Mouse (Mus musculus) heart, postnatal 10 days (tissue): ENCODE measurements around the gene Il33. TPM values are rescaled to one million over a fixed set of nuclear protein-coding genes. Genes with fewer than 3 reads are reported as not detected.

Source experiments
- DNase-seq, 2 experiments: peaks; one replicate each; pipeline ENCODE4 v3.0.0; 2021
- intact Hi-C: fragments of 180-260 bp; cut with DNase I; formaldehyde crosslinking; loops from one replicate; pipeline ENCODE4 v1.15.1; 2025
- total RNA-seq, 2 experiments: library from RNA; stranded (reverse); gene quantifications; 2 replicates each; pipeline ENCODE4 v1.2.3; 2021

Il33 gene
- total RNA-seq: 1 to 10 TPM; 2.5 to 5.2 TPM

- peak; percentile 71 to 77 for DNase-seq
- intact Hi-C loops: no loop called here
These were observed at the start of gene Il33 for GRCm38 (mm10) chr19:29924638-29925258. Gene Il33, plus strand, starts transcription at chr19:29925114.

GRCm38 (mm10) chr19:29877422-29878291 is 47.3 kb upstream of the Il33 start:
- intact Hi-C loops: no loop called here
- DNase-seq: no peak

DNA sequence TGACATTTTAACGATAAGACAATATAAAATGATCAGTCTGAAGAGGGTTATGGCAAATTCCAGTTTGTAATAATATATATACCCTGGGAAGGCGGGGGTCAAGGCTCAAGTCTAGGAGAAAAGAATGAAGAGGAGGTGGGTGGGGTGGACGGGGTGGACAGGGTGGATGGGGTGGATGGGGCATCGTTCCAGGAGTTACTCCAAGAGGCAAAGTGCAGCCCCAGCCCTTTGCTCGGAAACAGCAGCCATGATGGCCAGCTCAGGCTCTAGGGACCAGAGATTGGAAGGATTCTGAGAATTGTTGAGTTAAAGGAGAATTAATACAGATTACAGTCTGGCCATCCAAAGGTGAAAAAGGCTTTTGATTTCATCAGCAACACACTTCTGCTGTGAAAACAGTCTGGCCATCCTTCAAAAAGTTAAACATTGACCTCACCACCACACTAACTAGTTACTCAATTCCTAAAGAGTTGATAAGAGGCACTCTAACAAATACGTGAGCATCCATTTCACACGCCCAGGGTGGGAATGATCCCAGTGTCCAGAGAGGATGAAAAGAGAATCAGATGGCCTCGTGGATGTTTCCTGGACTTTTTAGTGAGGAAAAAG is 45.9 kb upstream of the Il33 start:
- no peak for DNase-seq

GRCm38 (mm10) chr19:29880918-29881317 is 44.0 kb upstream of the Il33 start:
- intact Hi-C loops: no loop called here
- DNase-seq: no peak

More for the DNA sequence above, 45.9 kb upstream of the Il33 start:
- intact Hi-C loops: no loop called here

- intact Hi-C loops: no loop called here
These were observed 42.2 kb upstream of the Il33 start for GRCm38 (mm10) chr19:29882696-29883095.

DNA sequence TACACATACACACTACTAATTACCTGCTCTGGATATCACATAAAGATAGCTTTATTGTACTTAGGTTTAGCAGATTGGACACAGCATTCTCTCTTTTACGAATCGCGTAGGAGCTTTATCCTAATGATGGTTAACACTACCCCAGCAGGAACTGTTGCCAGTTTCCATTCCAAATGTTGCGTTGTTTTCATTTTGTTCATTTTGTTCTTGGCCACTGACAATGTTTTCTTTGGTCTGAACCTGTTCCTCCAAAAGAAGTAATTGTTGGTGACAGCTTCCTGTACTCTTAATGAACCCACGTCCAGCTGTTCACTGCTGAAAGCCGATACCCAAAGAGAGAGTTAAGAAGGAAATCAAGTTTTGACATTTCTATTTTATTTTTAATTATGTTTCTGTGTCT is 39.4 kb upstream of the Il33 start:
- intact Hi-C loops: no loop called here
- peak; percentile 24 to 41 for DNase-seq

More at GRCm38 (mm10) chr19:29882696-29883095, 42.2 kb upstream of the Il33 start:
- DNase-seq: no peak

DNA sequence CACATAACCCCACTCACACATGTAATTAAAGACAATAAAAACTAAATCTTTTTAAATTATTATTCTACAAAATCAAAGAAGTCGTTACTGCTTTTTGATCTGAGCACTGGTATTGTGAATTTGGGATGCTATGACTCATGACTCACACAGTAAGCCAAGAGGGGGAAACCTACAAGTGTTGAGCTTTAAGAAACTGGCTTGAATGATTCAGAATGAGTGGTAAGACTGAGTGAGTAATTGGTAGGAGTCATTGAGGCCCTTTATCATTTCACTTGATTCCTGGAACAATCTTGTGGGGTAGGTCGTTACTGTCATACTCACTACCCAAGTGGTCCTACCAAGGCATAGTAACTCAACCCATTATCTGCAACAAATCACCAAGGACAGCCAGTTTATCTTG is 37.4 kb upstream of the Il33 start:
- intact Hi-C loops: no loop called here
- DNase-seq: no peak

DNA sequence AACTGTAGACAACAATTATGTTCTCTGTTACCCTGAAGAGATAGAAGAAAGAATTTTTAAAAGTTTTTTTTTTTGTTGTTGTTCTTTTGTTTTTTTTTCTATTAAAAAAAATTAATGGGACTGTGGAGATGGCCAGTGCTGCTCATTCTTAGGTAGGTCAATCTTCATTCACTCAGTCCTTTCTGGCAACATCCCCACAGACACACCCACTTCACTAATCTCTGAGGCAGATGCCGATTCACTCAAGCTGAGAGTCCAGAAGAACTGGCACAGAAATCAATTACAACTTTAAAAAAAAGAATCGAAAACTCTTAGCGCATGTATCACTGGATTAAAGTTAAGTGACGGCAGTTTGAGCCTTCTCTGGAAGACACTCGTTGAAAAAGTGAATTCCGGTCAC is 36.0 kb upstream of the Il33 start:
- intact Hi-C loops: no loop called here
- no peak for DNase-seq

GRCm38 (mm10) chr19:29891981-29892380 is 32.9 kb upstream of the Il33 start:
- peak; percentile 42 to 48 for DNase-seq
- intact Hi-C loops: no loop called here

DNA sequence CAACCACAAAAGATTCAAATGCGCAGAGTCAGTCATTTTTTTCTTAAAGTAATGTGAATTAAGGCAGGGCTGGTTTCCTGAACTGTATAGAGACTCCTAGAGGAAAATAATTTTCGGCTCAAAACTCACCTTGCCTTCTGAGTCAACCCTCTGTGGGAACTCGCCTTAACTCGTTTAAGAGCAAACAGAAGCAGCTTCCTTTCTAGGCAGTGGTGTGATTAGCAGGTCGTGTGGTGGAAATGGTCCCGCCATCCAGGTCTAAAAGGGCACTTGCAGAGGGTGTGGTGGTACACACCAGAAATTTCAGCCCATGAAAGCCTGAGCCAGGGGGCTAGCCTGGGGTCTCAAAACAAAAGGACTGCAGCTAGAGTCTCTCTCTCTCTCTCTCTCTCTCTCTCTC is 32.1 kb upstream of the Il33 start:
- no peak for DNase-seq
- intact Hi-C loops: no loop called here

DNA sequence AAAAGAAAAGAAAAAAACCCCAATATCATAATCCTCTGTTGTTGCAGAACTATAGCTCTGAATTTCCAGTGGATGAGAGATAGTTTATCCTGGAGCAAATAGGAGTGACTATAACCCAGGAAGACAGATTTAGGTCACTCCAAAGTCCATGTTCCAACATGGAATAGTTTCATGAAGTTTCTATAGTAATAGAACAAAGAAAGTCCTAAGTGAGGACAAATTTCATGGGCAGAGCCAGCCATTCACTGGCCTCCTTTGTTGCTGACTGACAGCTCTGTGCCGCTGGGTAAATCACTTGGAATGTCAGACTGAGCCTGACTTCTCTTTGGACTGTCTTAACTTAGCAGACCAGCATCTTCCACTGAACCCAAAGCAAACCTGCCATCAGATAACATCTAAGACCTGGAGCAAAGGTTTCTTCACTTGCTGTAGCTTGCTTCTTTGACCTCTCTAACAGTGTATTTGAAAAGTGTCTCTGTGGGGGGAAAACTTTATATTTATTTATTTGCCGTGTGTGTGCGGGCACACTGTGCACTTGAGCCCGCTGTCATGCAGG is 31.1 kb upstream of the Il33 start:
- intact Hi-C loops: no loop called here
- DNase-seq: no peak

DNA sequence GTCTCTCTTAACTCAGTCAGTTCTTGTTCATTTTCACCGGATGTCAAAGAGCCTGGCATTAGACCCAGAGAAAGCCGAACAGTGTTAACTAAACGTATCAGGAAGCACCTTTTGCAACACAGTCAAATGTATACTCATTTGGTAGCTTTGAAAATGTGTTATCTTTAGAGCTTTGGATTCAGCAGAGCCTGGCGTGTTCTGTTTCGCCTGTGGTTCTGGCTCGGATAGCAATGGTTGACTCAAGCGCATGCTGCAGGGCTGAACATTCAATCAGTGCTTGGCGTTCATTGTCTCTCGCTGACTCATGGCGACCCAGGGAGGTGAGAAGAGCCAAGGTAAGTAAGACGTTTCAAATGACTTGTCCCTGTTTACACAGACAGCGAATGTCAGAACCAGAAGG is 30.5 kb upstream of the Il33 start:
- intact Hi-C loops: no loop called here
- DNase-seq: no peak

DNA sequence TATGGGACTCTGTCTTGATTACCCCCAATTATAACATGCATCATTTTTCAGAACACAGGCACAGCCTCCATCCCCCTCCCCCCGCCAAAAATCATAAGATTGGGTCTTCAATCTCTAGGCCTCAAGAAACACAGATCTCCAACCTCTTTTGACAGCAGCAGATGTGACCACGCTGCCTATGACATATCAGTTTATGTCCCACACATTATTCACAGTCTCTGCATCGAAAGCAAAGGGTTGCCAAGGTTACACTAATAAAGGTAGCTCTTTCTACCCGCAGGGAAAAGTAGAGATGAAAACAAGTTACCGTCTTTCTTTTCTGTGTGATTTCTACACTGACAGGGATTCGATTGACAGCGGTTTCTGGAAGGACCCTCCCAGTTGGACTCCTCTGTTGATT is 29.9 kb upstream of the Il33 start:
- intact Hi-C loops: no loop called here
- no peak for DNase-seq

- no peak for DNase-seq
- intact Hi-C loops: no loop called here
These were observed 24.6 kb upstream of the Il33 start for GRCm38 (mm10) chr19:29900318-29900717.

DNA sequence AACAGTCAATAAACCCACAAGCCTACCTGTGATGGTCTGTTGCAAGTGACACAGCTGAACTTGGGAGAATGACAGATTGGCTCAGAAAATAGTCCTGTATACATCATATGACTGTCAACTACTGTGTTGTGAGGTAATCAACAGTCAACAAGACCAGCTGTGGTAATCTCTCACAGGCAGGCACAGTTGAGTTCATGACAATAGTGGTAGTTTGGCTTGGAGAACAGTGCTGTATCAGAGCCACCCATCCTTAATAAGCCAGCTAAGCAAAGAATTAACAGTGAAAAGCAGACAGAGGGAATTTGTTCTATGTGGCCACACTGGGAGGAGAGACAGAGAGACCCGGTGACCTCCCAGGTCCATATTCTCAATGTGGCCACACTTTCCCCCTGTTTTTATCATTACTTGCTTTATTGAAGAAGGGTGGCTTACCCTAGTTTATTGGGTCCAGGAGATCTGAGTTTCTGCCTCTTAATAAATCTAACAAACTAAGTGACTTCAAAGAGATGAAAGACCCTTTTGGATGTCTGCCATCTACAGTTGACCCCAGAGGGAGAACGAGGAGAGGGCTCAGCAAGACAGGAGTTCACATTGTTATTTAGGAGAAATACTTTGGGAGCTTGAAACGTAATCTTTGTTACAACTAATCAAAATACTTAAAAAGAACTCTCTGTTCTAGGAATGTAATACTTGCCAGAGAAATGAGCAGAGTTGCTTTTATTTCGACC is 22.4 kb upstream of the Il33 start:
- DNase-seq: no peak
- intact Hi-C loops: no loop called here

DNA sequence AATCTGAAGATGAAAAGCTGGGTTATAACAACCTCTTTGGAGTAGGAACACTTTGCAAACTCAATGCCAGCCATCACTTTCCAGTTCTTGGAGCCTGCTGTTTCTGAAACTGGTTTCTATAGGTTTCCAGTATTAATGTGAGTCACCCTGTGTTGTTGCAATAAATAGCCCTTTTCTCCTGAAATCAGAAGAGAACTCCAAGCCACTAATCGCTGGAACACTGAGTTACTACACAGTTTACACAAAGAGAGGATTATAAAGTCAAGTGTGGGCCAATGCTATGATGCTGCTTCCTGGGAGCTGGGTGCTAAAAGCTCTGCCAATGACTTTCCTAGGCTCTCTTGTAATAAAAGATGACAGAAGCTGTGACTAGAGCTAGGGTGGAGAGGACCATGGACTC is 19.0 kb upstream of the Il33 start:
- intact Hi-C loops: no loop called here
- DNase-seq: no peak

- no peak for DNase-seq
- intact Hi-C loops: no loop called here
These were observed 15.7 kb upstream of the Il33 start for GRCm38 (mm10) chr19:29909166-29909565.

DNA sequence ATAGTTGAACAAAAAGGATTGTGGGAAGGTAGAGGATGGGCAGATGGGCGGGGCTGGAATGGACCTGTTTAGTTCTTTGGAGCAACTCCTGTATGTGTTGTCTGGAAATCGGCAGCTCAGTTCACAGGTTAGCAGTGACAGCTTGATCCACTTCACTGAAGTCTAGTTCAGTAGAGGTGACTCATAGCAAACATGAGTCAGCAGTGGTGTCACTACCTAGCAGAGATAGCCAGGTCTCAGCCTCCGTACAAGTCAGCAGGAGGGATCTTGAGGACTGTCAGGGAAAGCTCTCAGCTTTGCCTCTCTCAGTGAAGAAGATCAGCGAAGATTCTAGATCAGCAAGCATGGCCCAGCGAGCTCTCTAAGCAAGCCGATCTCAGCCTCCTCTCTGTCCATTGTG is 13.0 kb upstream of the Il33 start:
- intact Hi-C loops: no loop called here

GRCm38 (mm10) chr19:29917421-29917820 is 7.5 kb upstream of the Il33 start:
- intact Hi-C loops: no loop called here
- no peak for DNase-seq

More for the DNA sequence above, 13.0 kb upstream of the Il33 start:
- no peak for DNase-seq

DNA sequence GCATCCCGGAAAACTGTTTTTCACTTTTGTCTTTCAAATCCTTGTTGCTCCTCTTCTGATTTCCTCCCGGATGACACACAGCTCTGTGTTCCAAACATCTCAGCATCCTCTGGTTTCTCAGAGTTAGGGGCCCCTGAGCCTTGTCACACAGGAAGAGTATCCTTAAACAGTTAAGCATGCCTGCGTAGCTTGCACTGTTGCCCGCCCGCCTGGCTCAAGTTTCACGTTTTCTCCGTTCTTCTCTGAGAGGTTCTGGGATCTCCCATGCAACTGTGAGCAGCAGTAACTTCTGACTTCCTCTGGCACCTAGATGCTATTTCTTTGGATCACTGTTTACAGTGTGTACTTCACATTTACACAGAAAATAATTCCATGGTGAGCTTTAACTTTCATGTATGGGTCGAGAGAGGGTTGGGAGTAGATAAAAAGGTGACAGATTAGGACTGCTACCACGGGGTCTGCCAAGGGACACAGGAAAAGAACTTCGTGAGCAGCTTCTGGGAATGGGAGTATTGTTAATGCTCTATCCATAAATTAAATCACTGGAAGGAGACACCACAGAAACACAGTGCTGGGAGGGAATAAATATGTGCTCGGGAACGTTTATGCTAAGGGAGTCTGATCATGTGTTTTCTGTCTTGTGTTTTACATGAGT is 1.3 kb downstream of the Il33 start:
- intact Hi-C loops: no loop called here

More for the DNA sequence above, 1.3 kb downstream of the Il33 start:
- DNase-seq: peak in 1 of 2 experiments; percentile 37
